Mouse (Mus musculus) liver, adult (tissue): ENCODE data around the gene Wfdc1.

Source experiments
- GATA4 ChIP-seq: IDR thresholded peaks from 2 replicates; pipeline ENCODE4 v1.6.1; 2014; ENCODE audit warnings: mild to moderate bottlenecking, low read length; ENCODE audit not compliant: insufficient replicate concordance

The Wfdc1 gene

GRCm38 (mm10) chr8:119634616-119635336 is 31.4 kb upstream of the Wfdc1 start:
- TF ChIP-seq GATA4, result no peak

GRCm38 (mm10) chr8:119635378-119635777 is 30.8 kb upstream of the Wfdc1 start, which contains the start of gene Kcng4:
Gene Kcng4 (minus strand): TSS chr8:119635680.
- TF ChIP-seq GATA4, result no peak

- TF ChIP-seq GATA4, result no peak
These were observed 30.2 kb upstream of the Wfdc1 start for GRCm38 (mm10) chr8:119635958-119636357.

- no peak for TF ChIP-seq GATA4
These were observed 29.4 kb upstream of the Wfdc1 start for GRCm38 (mm10) chr8:119636766-119637165.

- TF ChIP-seq GATA4, result no peak
These were observed 28.8 kb upstream of the Wfdc1 start for GRCm38 (mm10) chr8:119637381-119637780.

- no peak for TF ChIP-seq GATA4
These were observed 27.9 kb upstream of the Wfdc1 start for GRCm38 (mm10) chr8:119638261-119638660.

- no peak for TF ChIP-seq GATA4
These were observed 26.4 kb upstream of the Wfdc1 start for GRCm38 (mm10) chr8:119639798-119640197.

- TF ChIP-seq GATA4, result no peak
These were observed 25.1 kb upstream of the Wfdc1 start for GRCm38 (mm10) chr8:119641058-119641457.

- no peak for TF ChIP-seq GATA4
These were observed 23.2 kb upstream of the Wfdc1 start for GRCm38 (mm10) chr8:119642960-119643359.

GRCm38 (mm10) chr8:119644429-119644960 is 21.7 kb upstream of the Wfdc1 start:
- TF ChIP-seq GATA4, result no peak

- no peak for TF ChIP-seq GATA4
These were observed 21.1 kb upstream of the Wfdc1 start for GRCm38 (mm10) chr8:119644981-119645597.

- TF ChIP-seq GATA4, result no peak
These were observed 20.0 kb upstream of the Wfdc1 start for GRCm38 (mm10) chr8:119646197-119646596.

- TF ChIP-seq GATA4, result no peak
These were observed 19.3 kb upstream of the Wfdc1 start for GRCm38 (mm10) chr8:119646846-119647245.

GRCm38 (mm10) chr8:119651324-119651723 is 14.8 kb upstream of the Wfdc1 start:
- no peak for TF ChIP-seq GATA4

GRCm38 (mm10) chr8:119656709-119657464 is 9.3 kb upstream of the Wfdc1 start:
- no peak for TF ChIP-seq GATA4

- TF ChIP-seq GATA4, result no peak; the same call in 1 of the 2 replicates
These were observed 5.1 kb upstream of the Wfdc1 start for GRCm38 (mm10) chr8:119661081-119661480.
